Mouse (Mus musculus) heart, postnatal 0 days (tissue): ENCODE results near the gene Papola. TPM values are rescaled to one million over a fixed set of nuclear protein-coding genes. Genes with fewer than 3 reads are reported as not detected.

ENCODE experiments used
- ATAC-seq: fragments of 200-750 bp; cut with Nextera tagmentation; 2 replicates; pipeline ENCODE4 v1.8.0; 2017; ENCODE audit warnings: low read depth, moderate number of reproducible peaks, moderate library complexity; ENCODE audit not compliant: insufficient read depth
- DNase-seq: peaks from one replicate; pipeline ENCODE4 v3.0.0-alpha.2; 2016; ENCODE audit warnings: low spot score
- H3K27ac ChIP-seq: fragments of 300-500 bp; sonication (generic); 2 replicates; pipeline ENCODE4 v1.5.1; 2014; ENCODE audit warnings: low read depth, mild to moderate bottlenecking
- H3K27me3 ChIP-seq: fragments of 300-500 bp; sonication (generic); 2 replicates; pipeline ENCODE4 v1.6.1; 2014; ENCODE audit warnings: low read length, mixed read lengths; ENCODE audit not compliant: control insufficient read depth, insufficient read depth
- H3K36me3 ChIP-seq: fragments of 300-500 bp; sonication (generic); replicated peaks from 2 replicates; pipeline ENCODE4 v1.6.1; 2014; ENCODE audit warnings: low read length, mixed read lengths; ENCODE audit not compliant: control insufficient read depth, insufficient read depth
- H3K4me1 ChIP-seq: fragments of 300-500 bp; sonication (generic); 2 replicates; pipeline ENCODE4 v1.6.1; 2014; ENCODE audit warnings: antibody characterized with exemption; ENCODE audit not compliant: control insufficient read depth, insufficient read depth
- H3K4me2 ChIP-seq: fragments of 300-500 bp; sonication (generic); 2 replicates; pipeline ENCODE4 v1.6.1; 2014; ENCODE audit warnings: low read depth, mild to moderate bottlenecking, low read length, moderate library complexity
- H3K4me3 ChIP-seq: fragments of 300-500 bp; sonication (generic); 2 replicates; pipeline ENCODE4 v1.5.1; 2014; ENCODE audit warnings: low read depth, low read length
- H3K9ac ChIP-seq: fragments of 300-500 bp; sonication (generic); replicated peaks from 2 replicates; pipeline ENCODE4 v1.6.1; 2014; ENCODE audit warnings: low read depth, low read length, mixed read lengths
- H3K9me3 ChIP-seq: fragments of 300-500 bp; sonication (generic); replicated peaks from 2 replicates; pipeline ENCODE4 v1.6.1; 2016; ENCODE audit warnings: low read length; ENCODE audit not compliant: control insufficient read depth
- CTCF ChIP-seq: IDR thresholded peaks from 2 replicates; pipeline ENCODE4 v1.5.1; 2016; ENCODE audit warnings: antibody characterized with exemption, control low read depth, low read depth
- EP300 ChIP-seq: IDR thresholded peaks from 2 replicates; pipeline ENCODE4 v1.6.1; 2016; ENCODE audit warnings: antibody characterized with exemption, low read depth
- WGBS: fragments of 180-500 bp; shearing (Covaris S2); extraction: QIAGEN DNeasy Blood & Tissue Kit; methylation state at CpG from one replicate; pipeline ENCODE4 v1.1.7; 2014; 5-methylcytosine and 5-hydroxymethylcytosine counted together
- microRNA-seq: library from miRNA; unstranded; fragments of <30 nt; microRNA quantifications from one replicate; pipeline ENCODE4, GENCODE M21; 2016
- polyA plus RNA-seq: library from polyadenylated mRNA; unstranded; fragments of >200 nt; fragmentation: Nextera tagmentation; extraction: Ambion mirVana; gene quantifications from 2 replicates; pipeline ENCODE4 v1.2.1, GENCODE M21; 2015
- total RNA-seq: library from RNA; depleted of rRNA; stranded (reverse); fragments of >200 nt; gene quantifications from 2 replicates; pipeline ENCODE4 v1.2.3, GENCODE M21; 2014; ENCODE audit warnings: low replicate concordance; rRNA removed

Papola gene
- total and polyA plus RNA-seq, 2 experiments from 2014 or later, result 110 to 124 TPM

DNA sequence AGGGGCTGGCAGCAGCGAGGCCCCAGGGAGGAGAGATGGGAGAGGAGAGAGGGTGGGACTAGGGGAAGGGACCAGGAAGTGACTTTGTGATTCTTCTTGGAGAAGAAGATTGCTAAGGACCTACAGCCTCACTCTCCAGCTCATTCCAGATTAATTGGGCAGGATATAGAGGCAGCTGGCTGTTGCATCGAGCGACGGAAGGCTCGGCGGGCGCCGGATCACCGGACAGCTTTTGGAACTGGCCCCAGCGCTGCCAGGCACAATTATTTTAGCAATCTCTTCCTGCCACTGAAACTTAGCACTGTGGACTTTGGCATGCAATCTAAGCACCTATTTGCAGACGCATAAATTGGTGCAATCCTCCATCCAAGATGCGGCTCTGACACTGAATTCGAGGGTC, 92.4 kb downstream of the Papola start:
- Histone ChIP-seq H3K4me3 (no peak overlapping the region), H3K27me3 (0 out of 2 replicates have a peak, but pooled peaks cover 4% of the 10 kb centered on the region), H3K36me3 (no peaks in the 10 kb centered on the region), H3K27ac (no peak overlapping the region), H3K4me2 (no peak overlapping the region), H3K9me3 (no peaks in the 10 kb centered on the region), H3K9ac (no peak overlapping the region), H3K4me1 (no peaks in the 10 kb centered on the region)
- 86% methylated on average over 13 of the region's 13 CpGs for WGBS
- TF ChIP-seq EP300, result no peak
- no peak for TF ChIP-seq CTCF
- DNase-seq (no peak), ATAC-seq (no peak)

DNA sequence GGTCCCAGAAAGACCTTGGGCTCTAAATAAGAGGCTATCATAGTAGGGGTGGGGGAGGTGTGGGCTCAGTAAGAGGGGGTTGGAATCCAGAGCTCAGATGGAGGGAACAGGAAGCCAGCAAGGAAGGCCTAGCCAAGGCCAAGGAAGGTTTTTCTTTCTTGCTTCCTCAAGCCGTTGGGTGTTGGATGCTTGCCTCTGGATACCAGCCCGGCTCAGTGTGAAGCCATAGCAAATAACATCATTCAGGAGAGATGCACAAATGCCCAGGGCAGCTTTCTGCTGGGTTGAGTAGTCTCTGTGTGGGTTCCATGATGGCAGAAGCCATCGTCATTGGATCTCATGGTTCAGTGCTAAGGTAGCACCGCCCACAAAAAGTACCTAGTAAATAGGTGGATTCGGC, 94.3 kb downstream of the Papola start:
- no peak overlapping the region for H3K4me3 ChIP-seq
- H3K4me1 ChIP-seq, result no peaks in the 10 kb centered on the region
- H3K9ac ChIP-seq, result no peak overlapping the region
- no peak for DNase-seq
- no peak overlapping the region for H3K4me2 ChIP-seq
- no peak overlapping the region for H3K27ac ChIP-seq
- H3K9me3 ChIP-seq, result no peaks in the 10 kb centered on the region
- ATAC-seq, result no peak
- H3K36me3 ChIP-seq, result no peaks in the 10 kb centered on the region
- 0 out of 2 replicates have a peak, but pooled peaks cover 4% of the 10 kb centered on the region for H3K27me3 ChIP-seq
- 85% methylated on average over 5 of the region's 5 CpGs for WGBS
- TF ChIP-seq CTCF, result no peak
- no peak for TF ChIP-seq EP300

DNA sequence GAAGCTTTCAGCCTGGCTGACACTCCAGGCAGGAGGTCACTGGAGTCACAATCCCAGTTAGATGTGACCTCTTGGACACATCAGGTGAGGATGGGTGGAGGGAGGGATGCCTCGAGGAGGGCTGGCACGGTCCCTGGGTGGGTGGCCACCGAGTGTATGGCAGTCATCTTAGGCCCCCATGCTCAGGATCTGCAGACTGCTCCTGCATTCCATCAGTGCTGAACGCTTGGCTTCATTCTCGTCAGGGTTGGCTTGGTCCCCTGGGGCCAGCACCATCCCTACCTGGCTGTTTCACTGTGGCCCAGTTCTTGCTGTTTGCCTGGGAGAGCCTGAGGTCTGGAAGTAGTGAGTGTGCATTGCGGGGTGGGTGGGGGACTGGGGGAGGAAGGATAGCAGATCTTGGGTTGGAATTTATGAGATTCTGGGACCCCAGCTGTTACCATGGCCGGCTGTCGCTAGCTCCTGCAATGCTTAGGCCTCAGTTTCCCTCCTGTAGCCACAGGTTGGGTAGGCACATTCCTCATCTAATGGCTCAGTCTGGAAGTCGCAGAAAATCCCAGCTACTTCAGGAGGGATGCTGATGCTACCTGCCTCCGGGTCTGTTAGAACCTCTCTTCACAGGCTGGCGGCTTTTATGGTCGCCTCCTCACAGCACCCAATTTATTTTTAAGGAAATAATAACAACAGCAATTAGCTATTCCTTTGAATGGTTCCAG, 99.5 kb downstream of the Papola start:
- no peak overlapping the region for H3K9ac ChIP-seq
- H3K4me3 ChIP-seq, result no peak overlapping the region
- H3K27ac ChIP-seq, result no peak overlapping the region
- DNase-seq, result no peak
- no peak for ATAC-seq
- TF ChIP-seq CTCF (no peak), EP300 (no peak)
- H3K27me3 ChIP-seq, result no peaks in the 10 kb centered on the region
- H3K4me1 ChIP-seq, result no peaks in the 10 kb centered on the region
- H3K36me3 ChIP-seq, result no peaks in the 10 kb centered on the region
- no peaks in the 10 kb centered on the region for H3K9me3 ChIP-seq
- H3K4me2 ChIP-seq, result no peak overlapping the region
- WGBS, result 74% methylated on average over 12 of the region's 12 CpGs

DNA sequence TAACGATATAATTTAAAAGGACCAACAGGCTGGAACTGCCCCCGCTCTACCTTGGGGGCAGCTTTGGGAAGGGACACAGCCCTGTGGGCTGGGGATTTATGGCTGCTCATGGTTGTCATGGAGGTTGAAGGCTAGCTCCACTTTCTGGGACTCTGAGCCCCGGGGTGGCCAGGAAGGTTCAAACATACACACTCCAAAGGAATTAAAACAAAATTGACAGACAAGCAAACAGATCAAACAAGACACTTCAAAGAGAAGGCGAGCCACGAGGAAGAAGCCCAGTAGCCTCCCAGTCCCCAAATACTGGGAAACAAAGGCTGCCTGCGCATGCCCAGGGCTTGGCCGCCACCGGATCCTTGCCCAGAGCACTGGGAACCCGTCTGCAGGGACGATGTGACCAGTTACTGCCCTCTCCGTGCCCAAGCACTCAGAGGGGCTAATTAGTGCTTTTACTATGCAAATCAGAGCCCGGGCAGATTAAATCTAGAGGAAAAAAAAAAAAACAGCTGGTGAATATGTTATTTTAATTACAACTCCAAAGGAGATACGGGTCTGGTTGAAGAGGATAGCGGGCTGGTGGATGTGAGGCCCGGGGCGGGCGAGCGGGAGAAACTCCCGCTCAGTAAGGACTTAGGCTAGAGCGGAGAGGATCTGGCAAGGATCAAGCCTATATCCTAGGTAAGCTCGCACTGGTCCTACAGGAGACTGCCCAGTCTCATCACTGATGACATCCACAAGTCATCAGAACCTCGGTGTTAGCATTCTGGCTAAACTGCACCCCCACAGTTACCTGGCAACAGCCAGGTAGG, 100.2 kb downstream of the Papola start:
- no peaks in the 10 kb centered on the region for H3K27me3 ChIP-seq
- no peak overlapping the region for H3K4me2 ChIP-seq
- DNase-seq (no peak), ATAC-seq (no peak)
- no peaks in the 10 kb centered on the region for H3K4me1 ChIP-seq
- H3K27ac ChIP-seq, result no peak overlapping the region
- WGBS, result 49% methylated on average over 22 of the region's 22 CpGs
- TF ChIP-seq EP300 (no peak), CTCF (no peak)
- H3K9me3 ChIP-seq, result no peaks in the 10 kb centered on the region
- H3K9ac ChIP-seq, result no peak overlapping the region
- no peaks in the 10 kb centered on the region for H3K36me3 ChIP-seq
- no peak overlapping the region for H3K4me3 ChIP-seq

Small RNAs within 50 kb of the gene (microRNA-seq; reads per million reads assigned to microRNA genes)
- 0.54 reads per million for gene Gm22120

Other genes starting within 250 kb of the Papola start
- gene Bdkrb2, start 221.5 kb upstream of the Papola start, total RNA-seq, result 0.54 and 4.0 TPM in 2 replicates
- 0.60 and 0.71 TPM in 2 replicates for gene Bdkrb2, start 221.5 kb upstream of the Papola start, polyA plus RNA-seq
- not detected in 2 replicates for gene Bdkrb1, start 181.6 kb upstream of the Papola start, total RNA-seq
- gene Bdkrb1, start 181.6 kb upstream of the Papola start, polyA plus RNA-seq, result not detected in 2 replicates
- 7.0 and 8.8 TPM in 2 replicates for gene Gskip, start 99.9 kb upstream of the Papola start, total RNA-seq
- gene Gskip, start 99.9 kb upstream of the Papola start, polyA plus RNA-seq, result 16.8 and 17.1 TPM in 2 replicates
- 19.7 and 20.8 TPM in 2 replicates for gene Atg2b, start 99.5 kb upstream of the Papola start, total RNA-seq
- 5.3 and 5.4 TPM in 2 replicates for gene Atg2b, start 99.5 kb upstream of the Papola start, polyA plus RNA-seq
- gene Ak7, start 78.7 kb upstream of the Papola start, total RNA-seq, result not detected in 2 replicates
- gene Ak7, start 78.7 kb upstream of the Papola start, polyA plus RNA-seq, result 0.14 and 0.23 TPM in 2 replicates
- gene Vrk1, start 225.5 kb downstream of the Papola start, total RNA-seq, result 8.0 and 19.9 TPM in 2 replicates
- gene Vrk1, start 225.5 kb downstream of the Papola start, polyA plus RNA-seq, result 23.6 and 26.0 TPM in 2 replicates